Mouse (Mus musculus): ENCODE measurements around the gene Pbx4. TPM values are rescaled to one million over a fixed set of nuclear protein-coding genes. Genes with fewer than 3 reads are reported as not detected.

Gene Pbx4
- polyA plus RNA-seq, 1 experiment: 3.2 TPM

DNA sequence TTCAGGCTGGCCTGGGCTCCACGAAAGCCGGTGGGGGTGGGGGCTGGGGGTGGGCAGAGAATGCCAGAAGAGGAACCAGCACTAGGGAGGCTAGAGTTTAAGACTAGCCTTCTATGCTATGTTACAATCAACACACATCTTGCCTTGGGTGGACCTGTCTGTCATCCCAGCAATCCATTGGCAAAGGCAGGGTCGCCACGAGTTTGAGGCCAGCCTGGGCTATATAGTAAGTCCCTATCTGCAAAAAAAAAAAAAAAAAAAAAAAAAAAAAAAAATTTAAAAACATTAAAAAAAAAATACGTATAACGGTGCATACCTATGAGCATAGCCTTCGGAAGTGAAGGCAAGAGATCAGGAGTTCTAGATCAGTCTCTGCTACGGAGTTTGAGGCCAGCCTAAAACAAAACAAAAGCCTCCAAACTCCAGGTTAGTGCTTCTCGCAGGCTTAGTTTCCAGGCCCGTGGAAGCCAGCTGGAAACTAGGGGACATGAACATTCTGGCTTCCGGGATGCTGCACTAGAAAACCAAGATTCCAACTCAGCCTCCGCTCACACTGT, 68.7 kb downstream of the Pbx4 start:
- DNase-seq (ENCODE audit: low spot score): no peak

DNA sequence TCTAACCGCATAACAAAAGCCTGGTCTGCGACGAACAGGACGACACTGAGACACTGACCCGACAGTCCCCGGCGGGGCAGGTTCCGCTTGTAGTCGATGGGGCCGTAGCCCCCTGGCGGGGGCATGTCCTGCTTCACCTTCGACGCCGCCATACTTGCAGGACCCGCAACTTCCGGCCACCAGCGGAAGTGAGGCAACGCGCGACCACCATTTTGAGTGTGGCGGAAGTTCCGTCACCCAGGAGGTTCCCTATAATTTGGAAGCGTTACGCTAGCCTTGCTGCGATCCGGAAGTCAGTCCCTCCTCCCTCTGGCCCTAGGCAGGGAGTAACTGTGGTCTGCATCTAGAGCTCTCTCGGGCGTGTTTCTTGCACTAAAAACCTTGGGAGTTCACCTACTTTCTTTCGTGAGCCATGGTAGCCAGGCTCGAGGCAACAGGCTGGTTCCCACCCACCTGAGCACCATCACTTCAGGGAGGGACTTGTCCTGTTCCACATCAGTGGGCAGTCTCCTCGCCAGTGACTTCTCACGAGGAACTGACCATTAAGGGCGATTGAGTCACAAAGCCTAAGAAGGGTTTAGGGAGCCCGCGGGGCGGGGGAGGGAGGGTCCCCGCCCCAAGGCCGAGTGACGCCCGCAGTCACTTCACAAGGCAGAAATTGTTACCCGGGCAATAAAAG, 69.3 kb downstream of the Pbx4 start:
- peak; percentile 97 for DNase-seq (ENCODE audit: low spot score)

DNA sequence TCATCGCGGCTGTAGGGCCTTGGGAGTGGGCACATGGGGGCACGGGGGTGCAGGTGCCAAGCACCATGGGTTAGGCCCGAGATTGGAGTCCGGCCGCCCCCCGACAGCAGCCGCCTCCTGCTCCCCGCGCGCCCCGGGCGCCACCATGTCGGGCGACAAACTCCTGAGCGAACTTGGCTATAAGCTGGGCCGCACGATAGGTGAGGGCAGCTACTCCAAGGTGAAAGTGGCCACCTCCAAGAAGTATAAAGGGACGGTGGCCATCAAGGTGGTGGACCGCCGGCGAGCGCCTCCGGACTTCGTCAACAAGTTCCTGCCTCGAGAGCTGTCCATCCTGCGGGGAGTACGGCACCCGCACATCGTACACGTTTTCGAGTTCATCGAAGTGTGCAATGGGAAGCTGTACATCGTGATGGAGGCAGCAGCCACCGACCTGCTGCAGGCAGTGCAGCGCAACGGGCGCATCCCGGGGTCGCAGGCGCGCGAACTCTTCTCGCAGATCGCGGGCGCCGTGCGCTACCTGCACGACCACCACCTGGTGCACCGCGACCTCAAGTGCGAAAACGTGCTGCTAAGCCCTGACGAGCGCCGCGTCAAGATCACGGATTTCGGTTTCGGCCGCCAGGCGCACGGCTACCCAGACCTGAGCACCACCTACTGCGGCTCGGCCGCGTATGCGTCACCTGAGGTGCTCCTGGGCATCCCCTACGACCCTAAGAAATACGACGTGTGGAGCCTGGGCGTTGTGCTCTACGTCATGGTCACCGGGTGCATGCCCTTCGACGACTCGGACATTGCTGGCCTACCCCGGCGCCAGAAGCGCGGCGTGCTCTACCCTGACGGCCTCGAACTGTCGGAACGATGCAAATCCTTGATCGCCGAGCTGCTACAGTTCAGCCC, 70.1 kb downstream of the Pbx4 start, which contains the start of the genes Tssk6, Ndufa13 and Yjefn3:
Tssk6 (plus strand) TSS at position 22 of the 900 bp plus-strand sequence.
Ndufa13 (minus strand) TSS at position 396 of the 900 bp plus-strand sequence.
Yjefn3 (minus strand) TSS at position 550 of the 900 bp plus-strand sequence.
- peak; percentile 51 for DNase-seq (ENCODE audit: low spot score)

DNA sequence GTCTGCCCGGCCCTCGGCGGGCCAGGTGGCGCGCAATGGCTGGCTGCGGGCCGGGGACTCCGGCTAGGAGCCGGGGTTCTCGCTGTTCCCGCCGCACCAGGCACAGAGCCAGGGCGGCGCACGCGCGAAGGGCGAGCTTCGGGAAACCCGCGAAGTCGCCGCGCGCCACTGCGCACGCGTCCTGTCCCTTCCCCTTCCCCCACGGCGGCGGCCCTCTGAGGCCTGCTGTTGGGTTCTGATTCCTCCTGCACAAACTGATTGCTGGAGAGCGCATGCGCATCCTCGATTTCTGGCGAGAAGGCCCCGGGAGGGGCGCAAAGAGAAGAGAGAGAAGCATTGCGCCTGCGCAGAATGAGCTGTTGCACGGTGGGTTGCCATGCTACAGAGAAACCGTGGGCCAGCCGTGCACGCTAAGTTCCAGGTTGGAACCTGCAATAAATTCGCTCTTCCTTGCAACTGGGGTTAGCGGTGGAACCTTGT, 70.8 kb downstream of the Pbx4 start:
- peak; percentile 97 for DNase-seq (ENCODE audit: low spot score)

DNA sequence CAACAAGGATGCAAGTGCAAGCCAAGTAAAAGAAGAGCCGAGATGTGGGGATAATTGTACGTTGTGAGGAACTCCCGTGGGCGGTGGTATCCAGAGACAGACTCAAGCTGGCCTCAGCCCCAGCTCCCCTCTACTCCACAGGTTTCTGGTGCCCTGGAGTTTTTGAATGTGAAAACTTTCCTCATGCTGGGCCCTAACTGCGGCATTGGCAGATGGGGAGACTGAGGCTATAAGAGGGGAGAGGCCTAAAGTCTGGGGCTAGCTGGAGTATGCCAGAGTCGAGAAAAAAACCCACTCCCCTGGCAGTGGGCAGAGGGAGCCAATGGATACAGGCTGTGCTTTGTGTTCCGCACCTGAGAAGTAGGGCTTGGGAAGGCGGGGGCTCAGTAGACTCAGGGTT, 71.8 kb downstream of the Pbx4 start:
- no peak for DNase-seq (ENCODE audit: low spot score)

DNA sequence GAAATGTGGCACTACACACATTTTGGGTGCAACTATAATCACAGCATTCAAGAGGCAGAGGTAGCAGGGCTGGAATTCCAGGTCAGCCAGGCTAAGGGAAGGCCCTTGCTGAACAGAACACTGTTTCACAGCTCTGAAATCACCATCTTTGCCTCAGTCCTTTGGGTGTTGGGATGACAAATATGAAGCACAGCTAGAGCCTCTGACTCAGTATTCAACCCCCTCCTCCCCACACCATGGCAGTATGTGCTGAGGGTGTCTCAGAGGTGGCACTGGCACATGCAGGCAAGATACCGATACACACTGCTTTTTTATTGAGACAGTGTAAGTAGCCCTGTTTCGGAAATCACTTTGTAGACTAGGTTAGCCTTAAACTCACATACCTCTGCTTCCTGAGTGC, 74.0 kb downstream of the Pbx4 start:
- no peak for DNase-seq (ENCODE audit: low spot score)

DNA sequence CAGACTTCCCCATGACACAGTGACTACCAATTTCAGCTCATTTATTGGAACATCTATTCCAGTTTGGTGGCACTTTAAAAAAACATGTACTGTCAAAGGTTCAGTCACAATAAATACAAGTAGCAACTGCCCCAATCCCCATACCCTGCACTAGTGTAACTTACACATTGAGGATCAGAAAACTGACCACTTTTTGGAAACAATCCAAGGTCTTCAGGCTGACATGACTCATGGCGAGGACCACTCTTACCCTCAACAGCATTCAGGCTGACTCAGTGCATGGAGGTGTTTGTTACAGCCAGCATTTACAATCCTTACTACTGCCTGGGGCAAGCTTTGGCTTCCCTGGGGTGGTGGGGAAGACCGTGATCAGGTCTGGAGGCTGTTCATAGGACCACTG, 74.8 kb downstream of the Pbx4 start:
- no peak for DNase-seq (ENCODE audit: low spot score)

DNA sequence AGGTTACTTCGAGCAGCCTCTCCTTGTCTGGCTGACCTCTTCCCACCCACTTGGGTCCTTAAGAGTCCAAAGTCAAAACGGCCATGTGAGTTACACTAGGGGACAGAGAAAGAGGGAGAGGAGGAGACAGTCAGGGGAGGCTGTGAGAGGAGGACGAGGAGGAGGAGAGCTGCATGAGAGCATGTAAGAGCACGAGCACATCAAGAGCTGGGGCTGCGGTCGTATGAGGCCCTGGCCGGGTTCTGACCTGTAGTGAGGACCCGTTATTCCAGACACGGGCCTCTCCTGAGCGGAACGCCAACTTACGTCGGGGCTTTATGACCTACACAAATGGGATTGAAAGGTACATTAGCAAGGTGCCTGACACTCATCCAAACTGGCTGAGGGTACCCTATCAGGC, 79.6 kb downstream of the Pbx4 start:
- no peak for DNase-seq (ENCODE audit: low spot score)

DNA sequence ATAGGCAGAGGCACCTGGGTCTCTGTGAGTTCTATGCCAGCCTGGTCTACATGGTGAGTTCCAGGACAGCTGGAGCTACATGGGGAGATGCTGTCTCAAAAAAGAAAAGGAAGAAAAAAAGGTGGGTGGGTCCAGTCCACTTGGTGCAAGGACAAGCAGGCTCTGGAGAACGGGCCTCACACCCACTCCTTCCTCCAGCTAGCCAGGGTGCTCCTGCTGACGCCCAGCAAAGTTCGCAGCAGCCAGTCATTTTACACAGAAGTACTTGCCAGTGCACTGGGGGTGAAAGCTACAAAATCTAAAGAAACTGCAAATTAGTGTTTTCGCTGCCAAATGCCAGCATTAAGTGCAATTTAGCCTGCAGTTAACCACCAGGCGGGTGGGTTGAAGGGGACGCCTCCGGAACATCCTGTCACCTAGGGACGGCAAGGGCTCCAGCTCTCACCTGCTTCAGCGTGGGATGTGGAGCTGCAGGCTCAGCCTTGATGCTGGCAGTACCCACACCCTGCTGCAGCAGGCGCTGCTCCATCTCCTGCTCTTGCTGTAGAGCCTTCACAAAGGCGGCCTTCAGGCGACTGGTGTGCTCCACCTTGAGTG, 80.3 kb downstream of the Pbx4 start:
- DNase-seq (ENCODE audit: low spot score): no peak

DNA sequence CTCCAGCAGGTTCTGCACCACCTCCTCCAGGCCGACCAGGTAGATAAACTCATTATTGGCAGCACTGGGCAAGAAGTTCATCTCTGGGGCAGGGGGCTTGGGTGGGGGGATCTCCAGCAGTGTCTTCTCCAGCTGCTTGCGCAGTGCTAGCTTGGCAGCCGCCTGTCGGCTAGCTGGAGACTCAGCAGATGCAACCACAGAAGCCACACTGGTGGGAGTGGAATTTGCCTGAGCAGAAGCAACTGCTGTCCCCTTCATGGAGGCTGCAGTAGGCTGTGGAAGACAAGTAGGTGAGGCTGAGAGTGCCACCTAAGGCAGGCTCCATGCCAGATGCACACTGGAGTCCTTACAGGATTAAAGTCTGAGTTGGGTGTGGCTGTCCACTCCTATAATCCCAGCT, 82.2 kb downstream of the Pbx4 start:
- no peak for DNase-seq (ENCODE audit: low spot score)

DNA sequence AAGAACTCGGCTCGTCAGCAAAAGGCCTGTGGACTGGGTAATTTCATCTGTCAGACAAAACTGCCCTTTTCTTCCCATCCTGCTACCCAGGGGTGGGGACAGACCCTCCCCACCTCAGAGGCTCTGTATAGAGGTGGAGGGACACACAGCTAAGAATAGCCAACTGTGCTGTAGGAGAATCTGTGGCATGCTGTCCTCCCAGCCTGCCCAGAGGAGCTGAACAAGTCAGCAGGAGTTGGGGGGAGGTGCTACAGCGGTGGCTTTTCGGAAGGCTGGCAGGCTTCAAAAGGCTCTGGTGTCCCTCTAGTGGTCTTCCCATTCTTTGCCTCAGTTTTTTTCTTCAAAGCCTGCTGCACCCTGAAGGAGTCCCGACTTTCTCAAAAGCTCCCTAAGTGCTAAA, 83.5 kb downstream of the Pbx4 start:
- no peak for DNase-seq (ENCODE audit: low spot score)

DNA sequence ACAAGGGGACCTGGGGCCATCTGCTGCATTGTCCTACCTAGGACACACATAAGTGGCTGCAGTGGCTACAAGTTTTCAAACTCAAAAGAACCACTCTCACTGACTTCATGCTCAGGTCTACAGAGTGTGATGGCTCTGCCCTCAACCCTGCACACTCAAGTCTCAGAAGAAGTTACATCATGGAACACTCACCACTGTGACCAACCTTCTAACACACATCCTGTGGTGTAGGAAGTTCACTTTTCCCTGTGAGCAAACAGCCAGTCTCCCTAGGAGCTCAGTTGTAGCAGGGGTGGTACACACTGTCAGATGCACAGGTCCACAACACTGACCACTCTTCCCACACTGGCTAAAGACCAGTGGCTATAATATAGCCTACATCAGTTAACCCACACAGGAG, 86.2 kb downstream of the Pbx4 start:
- no peak for DNase-seq (ENCODE audit: low spot score)

DNA sequence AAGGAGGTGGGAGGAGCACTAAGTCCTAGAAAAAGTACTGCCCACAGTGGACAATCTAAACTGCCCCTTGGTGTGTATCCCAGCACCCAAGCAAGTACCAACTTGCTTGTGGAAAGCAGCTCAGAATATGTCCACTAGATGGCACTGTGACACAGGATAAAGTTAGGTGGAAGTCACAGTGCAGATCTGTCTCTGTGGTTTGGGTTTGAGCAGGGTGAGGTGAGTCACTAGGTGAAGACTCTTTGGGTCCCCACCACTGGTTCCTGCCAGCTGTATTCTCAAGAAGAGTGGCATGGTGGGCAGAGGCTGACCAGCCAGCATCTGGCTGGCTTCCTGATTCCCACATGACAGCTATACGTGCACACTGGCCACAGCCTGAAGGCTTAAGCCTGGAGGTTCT, 86.7 kb downstream of the Pbx4 start:
- DNase-seq (ENCODE audit: low spot score): no peak

DNA sequence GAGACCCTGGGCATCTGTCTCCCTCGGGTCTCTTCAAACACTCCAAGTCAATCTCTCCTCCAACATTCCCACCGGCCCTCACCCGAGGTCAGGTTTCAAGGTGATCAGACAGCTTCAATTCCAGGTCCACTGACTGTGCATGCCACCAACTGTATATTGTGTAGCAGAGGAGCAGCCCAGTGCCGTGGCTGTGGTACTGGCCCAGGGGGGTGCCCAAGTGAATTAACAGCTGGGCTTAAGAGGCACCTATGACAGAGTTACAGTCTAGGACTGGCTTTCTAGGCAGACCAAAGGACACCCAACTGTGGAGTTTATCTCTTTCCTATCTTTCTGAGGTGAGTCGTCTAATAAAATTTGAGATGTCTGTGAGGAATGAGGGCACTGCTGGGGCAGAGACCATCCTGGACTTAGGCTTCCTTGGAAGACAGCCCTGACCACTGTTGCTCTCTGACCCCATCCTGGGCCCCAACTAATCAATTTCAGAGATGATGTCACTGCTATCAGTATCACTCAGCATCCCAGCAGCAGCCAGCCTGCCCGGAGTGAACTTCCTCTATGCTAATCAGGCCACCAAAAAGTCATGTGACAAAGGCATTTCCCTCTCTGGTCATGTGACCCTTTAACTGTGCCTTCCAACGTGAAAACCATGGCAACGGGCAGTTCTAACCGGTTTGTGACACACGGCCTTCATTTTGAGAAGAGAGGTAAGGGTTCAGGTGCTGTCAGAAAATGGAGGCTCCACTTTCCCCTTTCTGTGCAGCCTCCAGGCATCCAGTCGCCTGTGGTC, 87.8 kb downstream of the Pbx4 start:
- DNase-seq (ENCODE audit: low spot score): no peak

DNA sequence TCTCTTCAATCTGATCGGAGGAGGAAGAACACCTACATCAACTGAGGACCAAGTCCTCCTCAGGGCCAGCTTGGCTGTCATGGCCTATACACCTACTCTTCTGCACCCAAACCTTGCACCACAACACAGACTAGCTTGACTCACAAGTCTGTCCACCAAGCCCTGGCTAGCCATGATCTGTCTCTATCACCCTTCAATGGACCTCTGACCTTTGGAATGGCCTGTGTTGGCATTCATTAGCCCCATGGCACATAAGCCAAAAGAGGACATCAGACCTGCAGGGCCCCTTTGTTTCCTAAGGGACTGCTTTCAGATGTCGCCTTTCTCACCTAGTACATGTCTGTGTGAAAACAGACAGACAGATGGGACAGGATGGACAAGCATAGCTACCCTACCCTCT, 88.8 kb downstream of the Pbx4 start:
- no peak for DNase-seq (ENCODE audit: low spot score)

Other genes starting within 250 kb of the Pbx4 start
- 11.5 and 11.7 TPM in 2 replicates for gene Zfp868, start 206.9 kb upstream of the Pbx4 start, polyA plus RNA-seq (2012; rRNA removed)
- gene Zfp964, start 178.0 kb upstream of the Pbx4 start, polyA plus RNA-seq (2012; rRNA removed): 2.7 and 2.8 TPM in 2 replicates
- 21.0 and 23.9 TPM in 2 replicates for gene Zfp869, start 121.8 kb upstream of the Pbx4 start, polyA plus RNA-seq (2012; rRNA removed)
- gene Zfp963, start 82.5 kb upstream of the Pbx4 start, polyA plus RNA-seq (2012; rRNA removed): 4.5 and 4.9 TPM in 2 replicates
- 0.11 TPM in 1 of 2 replicates, not detected in the other for gene Gm20422, start 57.6 kb upstream of the Pbx4 start, polyA plus RNA-seq (2012; rRNA removed)
- gene Atp13a1, start 41.3 kb upstream of the Pbx4 start, polyA plus RNA-seq (2012; rRNA removed): 39.5 and 43.8 TPM in 2 replicates
- 17.7 and 21.1 TPM in 2 replicates for gene Zfp866, start 41.3 kb upstream of the Pbx4 start, polyA plus RNA-seq (2012; rRNA removed)
- 19.5 and 20.3 TPM in 2 replicates for gene Gmip, start 23.8 kb upstream of the Pbx4 start, polyA plus RNA-seq (2012; rRNA removed)
- 1.7 and 1.8 TPM in 2 replicates for gene Lpar2, start 10.1 kb upstream of the Pbx4 start, polyA plus RNA-seq (2012; rRNA removed)
- 0.16 and 0.34 TPM in 2 replicates for gene Cilp2, start 55.2 kb downstream of the Pbx4 start, polyA plus RNA-seq (2012; rRNA removed)
- 0.66 and 0.67 TPM in 2 replicates for gene Tssk6, start 69.7 kb downstream of the Pbx4 start, polyA plus RNA-seq (2012; rRNA removed)
- gene Ndufa13, start 70.1 kb downstream of the Pbx4 start, polyA plus RNA-seq (2012; rRNA removed): 136 and 140 TPM in 2 replicates
- 1.2 and 1.8 TPM in 2 replicates for gene Yjefn3, start 70.2 kb downstream of the Pbx4 start, polyA plus RNA-seq (2012; rRNA removed)
- 28.8 and 38.7 TPM in 2 replicates for gene Gatad2a, start 163.9 kb downstream of the Pbx4 start, polyA plus RNA-seq (2012; rRNA removed)
- gene Mau2, start 210.2 kb downstream of the Pbx4 start, polyA plus RNA-seq (2012; rRNA removed): 49.6 and 57.8 TPM in 2 replicates
- 15.4 and 20.6 TPM in 2 replicates for gene Sugp1, start 210.3 kb downstream of the Pbx4 start, polyA plus RNA-seq (2012; rRNA removed)
- 1.8 and 2.5 TPM in 2 replicates for gene Tm6sf2, start 240.4 kb downstream of the Pbx4 start, polyA plus RNA-seq (2012; rRNA removed)

All from urinary bladder, adult 2 months (tissue).